Mouse (Mus musculus): ENCODE measurements around the gene 1700020N01Rik.

The 1700020N01Rik gene

DNA sequence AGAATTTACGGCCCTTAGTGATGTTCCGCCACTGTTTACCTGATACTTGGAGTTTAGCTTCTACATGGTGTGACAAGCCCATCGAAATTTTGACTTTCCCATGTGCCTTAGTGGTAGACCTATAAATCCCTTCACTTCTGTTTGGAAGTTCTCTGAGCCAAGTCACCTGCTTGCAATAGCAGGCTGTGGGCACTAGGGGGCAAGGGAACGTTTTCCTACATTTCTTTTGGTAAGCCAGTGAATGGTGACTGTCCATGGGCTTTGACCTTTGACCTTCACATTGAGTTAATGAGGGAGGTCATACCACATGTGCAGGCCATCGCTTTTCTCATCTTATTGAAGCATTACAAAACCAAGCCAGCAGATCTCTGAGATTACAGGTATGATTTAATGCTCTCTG is 8.0 kb downstream of the 1700020N01Rik start:
- in situ Hi-C loops (cut with MboI; ENCODE audit: low sequenced_read_pairs): no loop called here

DNA sequence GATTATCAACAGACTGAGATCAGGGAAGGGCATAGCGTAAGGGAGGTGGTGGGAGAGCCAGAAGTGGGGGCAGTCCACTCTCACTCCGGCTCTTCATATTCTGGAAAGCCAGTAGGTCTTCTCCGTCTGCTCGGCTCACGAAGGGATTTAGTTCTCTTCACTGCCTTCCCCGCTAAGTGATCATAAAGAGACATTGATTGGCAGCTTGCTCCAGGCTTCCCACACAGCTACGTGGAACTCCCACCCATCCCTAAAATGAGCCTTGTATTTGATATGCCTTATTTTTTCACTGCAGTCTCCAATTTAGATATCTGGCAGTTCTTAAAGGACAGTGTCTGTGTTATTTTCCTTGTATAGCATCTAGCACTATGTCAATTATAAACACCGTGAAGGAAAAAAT is 11.5 kb downstream of the 1700020N01Rik start:
- in situ Hi-C loops (cut with MboI; ENCODE audit: low sequenced_read_pairs): no loop called here

DNA sequence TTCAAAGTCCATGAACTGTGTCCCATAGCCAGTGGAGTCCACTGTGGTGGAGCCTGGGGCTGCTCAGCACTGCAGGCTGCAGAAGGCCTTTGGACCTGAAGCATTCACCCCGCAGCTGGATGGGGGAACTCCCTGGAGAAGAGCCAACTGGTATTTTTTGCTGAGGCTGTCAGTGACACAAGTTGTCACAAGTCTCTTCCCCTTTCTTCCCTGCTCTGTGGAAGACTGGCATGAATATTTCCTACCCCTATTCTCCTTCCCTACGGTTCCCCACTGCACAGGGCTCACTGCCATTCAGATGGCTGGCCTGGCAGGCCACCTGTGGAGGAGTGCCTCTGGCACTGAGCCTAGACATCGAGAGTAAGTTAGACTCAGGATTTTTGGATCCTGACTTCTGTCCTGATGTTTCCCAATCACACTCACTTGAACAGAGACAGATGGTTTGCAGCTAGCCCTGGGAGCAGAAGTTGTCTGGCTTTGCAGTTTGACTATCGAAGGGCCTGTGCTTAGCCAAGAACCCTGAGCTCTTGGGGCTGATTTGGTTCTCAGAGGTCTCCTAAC is 12.1 kb downstream of the 1700020N01Rik start:
- in situ Hi-C loops (cut with MboI; ENCODE audit: low sequenced_read_pairs): no loop called here

DNA sequence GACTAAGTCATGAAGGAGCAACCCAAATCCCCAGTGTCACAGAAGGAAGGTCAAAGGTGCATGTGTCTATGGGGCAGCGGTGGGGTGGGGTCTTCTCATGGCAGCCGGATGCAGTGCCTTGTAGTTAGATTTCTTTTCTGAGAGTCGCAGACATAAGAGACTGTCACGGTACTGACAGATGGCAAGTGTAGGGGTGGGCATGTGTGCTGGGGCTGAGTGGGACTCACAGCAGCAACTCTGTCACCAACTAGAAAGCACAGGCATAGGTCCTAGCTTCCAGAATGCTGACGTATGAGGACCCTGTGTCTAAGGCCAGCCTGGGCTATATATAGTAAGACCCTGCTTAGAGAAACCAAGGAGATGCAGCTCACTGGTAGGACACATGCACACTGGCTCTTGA is 12.7 kb downstream of the 1700020N01Rik start:
- in situ Hi-C loops (cut with MboI; ENCODE audit: low sequenced_read_pairs): no loop called here

DNA sequence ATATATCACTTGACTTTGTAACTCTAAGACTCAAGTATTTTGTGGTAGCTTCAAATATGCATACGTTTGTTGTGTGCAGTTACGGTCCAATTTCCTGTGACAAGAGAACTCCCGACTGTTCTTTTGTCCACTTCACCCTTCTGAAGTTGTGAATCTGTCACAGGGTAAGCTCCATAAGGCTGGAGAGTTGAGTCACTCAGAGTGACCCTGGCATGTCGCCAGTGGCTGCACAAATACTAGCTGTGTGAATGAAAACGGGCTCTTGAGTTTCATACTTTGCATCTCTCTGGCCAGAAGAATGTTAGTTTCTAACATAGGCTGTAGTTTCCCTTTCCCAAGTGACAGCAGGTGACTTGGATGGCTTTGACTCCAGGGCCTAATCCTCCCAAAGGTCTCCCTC is 14.0 kb downstream of the 1700020N01Rik start:
- in situ Hi-C loops (cut with MboI; ENCODE audit: low sequenced_read_pairs): no loop called here

DNA sequence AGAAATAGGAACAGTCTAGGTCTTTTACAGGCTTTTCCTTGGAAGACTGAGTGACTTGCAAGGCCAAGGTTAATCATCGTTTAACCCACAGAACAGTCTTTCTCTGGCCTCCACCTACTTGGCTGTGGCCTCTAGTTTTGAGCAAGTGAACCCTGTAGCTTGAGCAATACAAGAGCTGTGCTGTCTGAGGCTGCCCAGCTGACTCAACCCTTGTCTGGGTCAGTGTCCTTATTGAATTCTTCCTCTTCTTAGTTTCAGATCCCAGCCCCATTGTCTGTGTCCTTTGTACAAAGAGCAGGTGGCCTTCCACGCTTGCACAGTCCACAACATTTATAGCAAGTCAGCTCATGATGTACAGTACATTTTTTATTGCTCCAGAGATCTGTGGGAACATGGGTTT is 16.6 kb downstream of the 1700020N01Rik start:
- in situ Hi-C loops (cut with MboI; ENCODE audit: low sequenced_read_pairs): no loop called here

DNA sequence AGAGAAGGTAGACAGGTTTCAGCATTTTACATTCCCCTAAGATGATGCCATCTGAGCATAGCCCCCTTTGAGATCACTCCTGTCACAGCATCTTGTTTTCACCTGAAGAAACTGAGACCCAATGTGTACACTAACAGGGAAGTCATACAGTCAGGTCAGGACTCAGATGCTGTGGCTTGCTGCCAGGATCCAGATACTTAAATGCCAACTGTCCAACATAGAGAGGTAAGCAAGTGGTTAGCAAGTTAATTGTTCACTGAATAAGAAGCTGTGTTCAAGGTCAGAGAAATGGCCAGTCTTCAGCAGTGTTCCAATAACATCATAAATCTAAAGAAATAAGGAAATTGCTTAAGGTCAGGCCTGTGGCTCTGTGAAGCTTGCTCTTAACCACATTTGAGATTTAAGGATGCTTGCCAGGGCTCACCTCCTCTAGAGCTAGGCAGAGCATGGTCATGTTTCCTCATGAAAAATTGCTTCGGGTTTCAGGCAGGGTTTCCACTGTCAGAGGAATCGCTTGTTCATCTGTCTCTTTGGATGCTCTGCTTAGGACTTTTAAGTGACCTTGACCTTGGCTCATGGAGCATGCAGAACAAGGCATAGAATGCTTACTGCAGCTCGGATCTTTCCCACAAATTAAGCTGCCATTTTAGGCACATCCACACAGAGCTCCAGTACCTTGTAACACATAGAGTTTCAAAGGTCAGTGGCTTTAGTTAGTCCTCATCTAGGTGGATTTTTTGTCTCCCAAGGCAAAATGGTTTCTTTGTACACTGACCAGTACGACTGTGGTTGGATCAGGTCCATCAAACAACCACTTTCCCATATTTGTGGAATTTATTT is 20.3 kb downstream of the 1700020N01Rik start:
- in situ Hi-C loops (cut with MboI; ENCODE audit: low sequenced_read_pairs): no loop called here

DNA sequence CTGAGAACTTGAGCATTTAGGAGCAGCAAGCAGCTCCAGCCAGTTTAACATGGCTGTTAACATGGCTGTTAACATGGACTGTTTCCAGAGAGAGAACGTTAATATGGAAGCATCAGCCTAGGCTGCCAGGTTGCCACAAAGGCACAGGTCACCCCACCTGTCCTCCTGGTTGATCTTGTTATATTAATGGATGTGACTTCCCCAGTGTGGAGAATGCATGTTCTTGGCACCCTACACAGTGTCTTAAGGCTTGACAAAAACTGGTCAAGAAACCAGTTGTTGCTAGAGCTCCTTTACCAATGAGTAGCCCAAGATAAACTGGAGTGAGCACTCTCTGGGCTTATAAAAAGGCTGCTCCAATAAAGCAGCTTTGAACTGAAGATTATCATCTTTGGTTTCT is 21.6 kb downstream of the 1700020N01Rik start:
- in situ Hi-C loops (cut with MboI; ENCODE audit: low sequenced_read_pairs): no loop called here

DNA sequence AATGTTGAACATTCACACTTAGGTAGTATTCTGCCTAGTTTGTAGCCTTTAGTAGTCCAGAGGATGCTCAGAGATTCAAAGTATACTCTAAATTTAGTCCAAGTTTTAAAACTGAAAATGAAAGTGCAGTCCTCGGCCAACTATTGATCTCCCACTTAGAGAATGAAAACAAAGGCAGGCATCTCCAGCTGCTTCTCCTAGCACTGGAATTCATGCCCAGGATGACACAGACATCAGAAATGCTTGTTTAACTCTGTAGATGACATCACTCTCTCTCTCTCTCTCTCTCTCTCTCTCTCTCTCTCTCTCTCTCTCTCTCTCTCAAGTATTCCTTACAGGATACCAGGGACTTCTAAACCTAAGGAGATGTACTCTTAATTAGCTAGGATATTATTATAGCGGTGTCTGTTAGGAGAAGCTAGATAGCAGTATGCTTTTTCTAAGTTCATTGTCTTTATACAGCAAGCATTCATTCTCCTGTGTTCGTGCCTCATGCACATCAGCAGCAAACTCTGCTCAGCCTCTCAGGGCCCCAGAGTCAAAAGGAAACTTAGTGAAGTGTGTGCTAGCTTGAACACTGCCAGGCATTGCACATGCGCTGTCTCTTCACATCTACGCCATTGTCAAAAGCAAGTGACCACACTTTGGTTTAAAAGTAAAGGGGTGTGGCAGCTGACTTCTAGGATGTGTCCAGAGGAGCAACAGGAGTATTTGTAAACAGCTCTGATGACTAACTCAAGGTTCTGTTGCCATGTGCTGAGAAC is 26.0 kb downstream of the 1700020N01Rik start:
- in situ Hi-C loops (cut with MboI; ENCODE audit: low sequenced_read_pairs): no loop called here

DNA sequence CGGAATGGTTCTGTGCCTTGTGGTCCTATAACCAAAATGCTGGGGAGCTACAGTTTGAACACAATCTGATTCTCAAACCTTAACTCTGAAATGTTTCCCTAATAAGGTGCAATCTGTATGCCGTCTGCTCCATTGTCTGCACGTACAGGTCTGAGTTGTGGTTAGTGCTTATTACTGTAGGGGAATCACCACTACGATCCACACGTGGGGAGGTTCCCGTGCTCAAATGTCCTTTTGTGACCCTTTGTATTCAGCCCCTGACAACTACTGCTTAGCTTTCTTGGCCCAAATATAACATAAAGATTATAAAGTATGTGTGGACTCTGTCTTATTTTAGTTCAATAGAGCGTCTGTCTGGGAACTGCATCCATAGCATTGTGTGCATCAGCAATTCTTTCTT is 29.1 kb downstream of the 1700020N01Rik start:
- in situ Hi-C loops (cut with MboI; ENCODE audit: low sequenced_read_pairs): no loop called here

DNA sequence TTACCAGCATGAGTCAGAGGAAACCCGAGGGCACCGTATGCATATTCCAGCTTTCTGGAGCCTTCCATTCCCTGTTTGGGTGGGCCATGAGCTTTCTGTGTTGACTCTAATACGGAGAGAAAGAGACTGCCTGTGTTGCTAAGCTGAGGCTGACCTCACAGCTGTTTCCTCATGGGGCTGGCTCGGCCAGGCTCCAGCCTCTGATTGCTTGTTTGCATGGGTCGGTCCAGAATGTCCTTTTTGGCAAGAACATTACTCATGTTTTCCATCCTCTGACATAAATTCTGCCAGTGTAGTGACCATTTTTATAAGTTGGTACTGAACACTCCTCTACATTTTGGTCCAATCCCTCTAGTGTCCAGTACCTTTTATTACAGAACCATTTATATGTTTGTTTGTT is 35.6 kb downstream of the 1700020N01Rik start:
- in situ Hi-C loops (cut with MboI; ENCODE audit: low sequenced_read_pairs): no loop called here

DNA sequence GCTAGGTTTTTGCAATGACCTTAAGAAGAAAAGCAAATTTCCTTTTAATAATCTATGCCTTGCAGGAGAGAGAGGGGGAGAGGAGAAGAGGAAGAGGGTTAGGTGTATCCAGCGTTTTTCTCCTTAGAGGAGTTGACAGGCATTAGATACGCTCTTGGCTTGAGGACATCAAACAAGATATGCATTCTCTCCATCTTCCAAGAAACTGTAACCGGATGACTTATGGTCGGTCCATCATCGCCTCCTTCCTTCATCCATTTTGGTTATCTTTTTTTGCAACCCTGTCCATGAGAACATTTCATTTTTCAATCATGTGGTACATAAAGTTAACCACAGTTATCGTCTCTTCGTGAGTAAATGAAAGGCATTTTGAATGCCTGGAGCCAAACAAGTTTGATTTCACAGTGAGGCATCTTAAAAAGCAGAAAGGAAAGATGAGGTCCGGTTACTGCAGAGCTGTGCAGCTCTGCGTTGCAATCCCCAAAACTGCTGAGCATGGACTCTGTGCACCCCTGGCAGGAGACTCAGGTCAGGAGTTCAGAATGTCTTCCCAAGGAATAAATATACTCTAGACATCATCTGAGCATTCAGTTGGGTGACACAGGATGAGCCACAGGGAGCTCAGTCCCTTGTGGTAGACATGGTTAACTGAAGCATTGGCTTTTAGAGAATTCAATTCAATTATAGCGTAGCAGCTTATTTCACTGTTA is 36.2 kb downstream of the 1700020N01Rik start:
- in situ Hi-C loops (cut with MboI; ENCODE audit: low sequenced_read_pairs): no loop called here

DNA sequence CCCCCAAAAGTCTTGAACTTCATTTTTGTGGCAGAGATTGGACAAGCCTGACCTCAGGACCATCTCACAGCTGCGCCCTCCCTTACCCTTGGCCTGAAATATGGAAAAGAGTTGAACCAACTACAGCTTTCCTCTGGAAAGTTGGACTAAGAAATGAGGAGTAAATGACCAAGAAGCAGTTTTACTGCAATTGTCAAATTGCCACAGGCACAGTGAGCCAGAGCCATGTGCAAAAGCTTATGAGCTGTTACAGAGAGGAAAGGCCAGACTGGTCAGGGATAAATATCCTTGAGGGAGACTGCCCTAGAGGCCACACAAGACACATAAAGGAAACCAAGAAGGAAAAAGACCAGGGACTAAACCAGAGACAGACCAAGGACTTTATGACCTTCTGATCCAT is 38.5 kb downstream of the 1700020N01Rik start:
- in situ Hi-C loops (cut with MboI; ENCODE audit: low sequenced_read_pairs): no loop called here

DNA sequence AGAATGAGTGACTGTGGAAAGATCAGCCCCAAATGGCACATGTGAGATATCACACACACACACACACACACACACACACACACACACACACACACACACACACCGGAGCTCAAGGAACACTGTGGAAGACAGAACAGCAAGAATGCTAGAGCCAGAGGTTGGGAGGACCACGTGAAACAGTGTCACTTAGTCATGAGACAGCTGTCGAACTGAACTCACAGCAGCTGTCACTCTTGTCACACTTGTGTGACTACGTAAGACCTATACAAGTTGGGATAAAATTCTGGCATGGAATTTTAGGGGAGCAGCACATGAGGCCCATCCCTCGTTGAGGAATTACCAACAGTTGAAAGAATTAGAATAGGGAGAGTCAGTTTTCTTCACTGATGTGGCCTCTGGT is 39.7 kb downstream of the 1700020N01Rik start:
- in situ Hi-C loops (cut with MboI; ENCODE audit: low sequenced_read_pairs): no loop called here

DNA sequence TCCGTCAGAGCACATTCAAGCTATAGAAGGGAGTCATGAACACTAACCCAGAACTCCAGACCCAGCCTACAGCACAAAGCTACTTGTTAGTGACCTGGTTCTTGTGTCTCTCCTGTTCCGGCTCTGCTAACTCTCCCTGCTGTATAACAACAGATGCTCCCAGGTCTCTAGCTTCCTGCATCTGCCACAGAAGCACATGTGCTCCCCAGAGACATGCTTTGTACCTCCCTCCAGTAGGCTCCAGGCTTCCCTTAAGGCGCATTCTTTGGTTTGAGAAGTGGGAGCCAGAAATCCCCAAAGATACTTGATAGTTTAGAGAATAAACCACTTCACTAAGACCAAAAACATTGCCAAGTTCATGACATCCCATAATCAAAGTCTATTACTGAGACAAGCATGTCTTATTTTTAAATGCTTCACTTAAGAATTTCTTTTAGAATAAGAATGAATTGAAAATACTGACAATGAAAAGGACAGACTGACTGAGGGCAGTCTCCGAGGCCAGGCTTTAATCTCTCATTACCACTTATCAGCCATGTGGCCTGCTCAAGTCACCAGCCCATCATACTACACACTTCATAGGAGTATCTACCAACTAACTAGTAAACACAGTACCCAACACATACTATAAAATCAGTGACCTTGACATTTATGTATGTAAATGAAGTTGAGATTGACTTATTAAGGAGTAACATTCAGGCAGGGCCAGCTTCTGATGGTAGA is 43.2 kb downstream of the 1700020N01Rik start:
- in situ Hi-C loops (cut with MboI; ENCODE audit: low sequenced_read_pairs): no loop called here

DNA sequence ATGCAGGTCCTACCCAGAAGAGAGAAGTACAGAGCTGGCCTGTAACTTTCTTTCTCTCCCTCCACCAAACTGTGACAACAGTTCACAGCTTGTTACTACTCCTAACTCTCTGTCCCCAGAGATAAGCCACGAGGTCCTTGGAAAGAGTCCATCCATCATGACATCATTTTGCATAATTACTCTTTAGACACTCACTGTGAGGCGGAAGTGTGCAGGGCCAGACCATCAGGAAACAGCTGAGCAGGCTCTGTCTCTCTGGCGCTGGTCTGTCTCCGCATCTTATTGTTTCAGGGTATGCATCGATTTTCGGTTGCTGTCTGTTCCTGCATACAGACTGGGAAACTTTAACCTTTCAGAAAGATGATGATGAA is 43.8 kb downstream of the 1700020N01Rik start:
- in situ Hi-C loops (cut with MboI; ENCODE audit: low sequenced_read_pairs): no loop called here

DNA sequence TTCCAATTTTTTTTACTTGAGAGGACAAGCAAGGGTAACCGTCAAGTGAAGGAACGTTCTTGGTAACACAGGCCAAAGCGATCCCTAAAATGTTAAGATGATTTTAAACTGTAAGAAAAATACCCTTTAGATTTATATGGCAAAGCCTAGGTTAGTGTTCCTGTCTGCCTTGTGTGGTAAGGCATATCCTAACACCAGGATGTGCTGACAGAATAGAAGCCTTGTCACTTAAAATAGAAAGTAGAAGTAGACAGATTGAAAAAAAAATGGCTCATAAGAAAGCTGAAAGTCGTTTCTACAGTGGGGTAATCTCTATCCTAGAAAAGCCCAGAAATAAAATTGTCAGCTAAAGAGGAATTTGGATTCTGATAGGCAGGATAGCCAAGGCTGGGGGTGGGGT is 58.4 kb downstream of the 1700020N01Rik start:
- in situ Hi-C loops (cut with MboI; ENCODE audit: low sequenced_read_pairs): no loop called here

DNA sequence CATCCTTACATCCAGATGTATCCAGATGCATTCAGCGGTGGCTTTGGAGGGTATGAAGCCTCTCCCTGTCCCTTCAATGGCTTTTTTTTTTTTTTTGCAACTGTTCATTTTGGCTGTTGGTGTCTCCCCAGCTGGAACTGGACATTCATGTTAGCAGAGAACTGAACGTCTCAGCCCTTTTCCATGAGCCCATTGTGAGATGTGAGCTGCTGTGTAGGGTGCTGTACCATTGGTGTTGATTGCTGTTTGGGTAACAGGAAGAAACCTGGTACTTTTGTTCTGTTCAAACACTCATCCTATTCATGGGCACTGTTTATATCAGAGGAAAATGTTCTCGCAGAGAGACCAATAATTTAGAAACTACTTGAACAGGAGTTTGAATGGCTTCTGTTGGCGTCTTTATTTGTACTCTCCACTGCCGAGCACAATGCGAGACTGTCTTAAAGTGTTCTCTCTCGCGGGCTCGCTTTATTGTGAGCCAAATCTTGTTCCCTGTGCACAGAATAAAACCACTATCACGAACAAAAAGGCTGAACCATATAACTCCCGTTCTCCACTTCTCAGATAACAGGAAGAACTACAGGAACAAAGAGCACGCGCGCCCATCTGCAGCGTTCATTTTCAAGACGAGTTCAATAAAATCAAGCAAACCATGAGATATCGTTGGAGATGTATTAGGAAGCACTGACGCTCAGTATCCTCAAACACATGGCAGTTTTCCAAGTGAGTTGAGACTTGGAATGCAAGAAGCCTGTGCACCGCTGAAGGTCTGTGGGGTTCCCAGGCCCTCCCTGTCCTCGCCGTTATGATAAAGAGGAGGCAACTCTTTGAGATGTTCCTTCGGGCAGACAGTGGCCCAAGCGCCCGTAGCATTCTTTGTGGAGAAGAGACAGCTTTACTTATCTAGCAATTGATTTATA is 59.7 kb downstream of the 1700020N01Rik start:
- in situ Hi-C loops (cut with MboI; ENCODE audit: low sequenced_read_pairs): no loop called here

DNA sequence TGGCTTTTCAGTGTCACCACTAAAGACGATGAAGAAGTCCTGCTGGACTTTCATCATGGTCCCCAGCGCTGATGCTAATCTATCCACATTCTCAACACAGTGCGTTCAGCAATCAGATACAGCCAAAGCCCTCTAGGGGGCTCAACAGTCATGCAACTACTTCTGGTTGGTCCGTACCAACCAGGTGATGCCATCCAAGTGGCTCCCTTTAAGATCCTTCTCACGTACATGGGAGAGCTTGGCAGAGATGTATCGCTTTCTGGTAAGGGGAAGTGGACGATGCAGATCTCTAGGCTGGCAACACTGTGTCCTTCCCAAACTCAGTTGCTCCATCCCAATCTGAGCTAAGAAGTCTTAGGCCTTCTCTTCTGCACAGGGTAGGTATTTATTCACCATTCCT is 60.5 kb downstream of the 1700020N01Rik start:
- in situ Hi-C loops (cut with MboI; ENCODE audit: low sequenced_read_pairs): no loop called here
